Mouse (Mus musculus): ENCODE measurements around the gene Zfp955a.
"Not testable (repeated sequence)": the region's sequence is repeated elsewhere in the genome, so short reads cannot be mapped to it uniquely, and the experiment has no call there.

Gene Zfp955a

GRCm38 (mm10) chr17:33254530-33255318, at the start of gene Zfp955a:
Zfp955a (minus strand) TSS chr17:33255145.
- DNase-seq (ENCODE audit: low read depth, low spot score): not testable (repeated sequence)

DNA sequence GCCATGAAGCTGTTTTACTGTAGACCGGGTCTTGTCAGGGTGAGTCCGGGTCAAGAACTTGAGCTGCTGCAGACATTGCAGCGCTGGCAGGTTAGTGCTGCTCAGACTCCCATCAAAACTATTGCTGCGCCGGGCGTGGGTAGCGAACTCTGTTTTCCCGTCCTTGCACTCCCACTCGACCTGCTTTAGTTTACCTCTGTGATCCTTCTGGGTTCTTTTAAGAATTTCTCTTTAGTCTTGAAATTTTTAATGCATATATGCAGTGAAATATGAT, 34.9 kb upstream of the Zfp955a start:
- not testable (repeated sequence) for DNase-seq (ENCODE audit: low read depth, low spot score)

GRCm38 (mm10) chr17:33289039-33289875, 34.3 kb upstream of the Zfp955a start, which contains the start of gene Zfp955b:
Zfp955b (plus strand) TSS chr17:33289544.
- not testable (repeated sequence) for DNase-seq (ENCODE audit: low read depth, low spot score)

DNA sequence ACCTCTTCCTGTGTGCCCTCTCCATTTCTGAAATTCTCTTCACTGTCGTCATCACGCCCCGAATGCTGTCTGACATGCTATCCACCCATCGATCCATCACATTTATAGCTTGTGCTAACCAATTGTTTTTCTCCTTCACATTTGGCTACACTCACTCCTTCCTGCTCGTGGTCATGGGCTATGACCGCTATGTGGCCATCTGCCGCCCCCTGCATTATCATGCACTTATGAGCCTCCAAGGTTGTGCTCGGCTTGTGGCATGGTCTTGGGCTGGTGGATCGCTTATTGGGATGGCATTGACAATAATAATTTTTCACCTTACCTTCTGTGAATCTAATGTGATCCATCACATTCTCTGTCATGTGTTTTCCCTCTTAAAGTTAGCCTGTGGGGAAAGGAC, 14.0 kb upstream of the Zfp955a start:
- no peak for DNase-seq (ENCODE audit: low read depth, low spot score)

GRCm38 (mm10) chr17:33264376-33264775, 9.4 kb upstream of the Zfp955a start, which contains the start of gene Olfr63:
Olfr63 (plus strand) TSS chr17:33264676.
- no peak for DNase-seq (ENCODE audit: low read depth, low spot score)

- DNase-seq (ENCODE audit: low read depth, low spot score): not testable (repeated sequence)
Observed at GRCm38 (mm10) chr17:33255319-33255657, 343 bp upstream of the Zfp955a start.

- DNase-seq (ENCODE audit: low read depth, low spot score): not testable (repeated sequence)
Observed at GRCm38 (mm10) chr17:33236646-33237045, 18.3 kb downstream of the Zfp955a start.

DNA sequence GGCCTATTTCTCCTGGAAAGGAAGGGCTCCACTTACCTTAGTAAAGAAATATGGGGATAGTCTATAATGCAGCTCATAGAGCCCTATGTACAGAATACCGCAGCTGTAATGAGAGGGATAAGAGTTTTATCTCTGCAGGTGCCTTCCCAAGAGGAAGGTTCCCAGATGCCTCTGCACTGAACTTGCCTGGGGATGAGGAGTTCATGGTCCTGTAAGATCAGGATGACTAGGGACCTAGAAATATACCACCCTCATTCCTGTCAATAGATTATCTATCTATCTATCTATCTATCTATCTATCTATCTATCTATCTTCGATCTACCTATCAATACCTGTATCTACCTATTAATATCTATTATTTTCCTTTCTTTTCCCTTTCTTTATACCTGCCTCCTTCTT, 33.4 kb downstream of the Zfp955a start, which contains the start of gene Olfr1564:
Gene Olfr1564 (minus strand): TSS at position 101 of the 400 bp plus-strand sequence.
- no peak for DNase-seq (ENCODE audit: low read depth, low spot score)

DNA sequence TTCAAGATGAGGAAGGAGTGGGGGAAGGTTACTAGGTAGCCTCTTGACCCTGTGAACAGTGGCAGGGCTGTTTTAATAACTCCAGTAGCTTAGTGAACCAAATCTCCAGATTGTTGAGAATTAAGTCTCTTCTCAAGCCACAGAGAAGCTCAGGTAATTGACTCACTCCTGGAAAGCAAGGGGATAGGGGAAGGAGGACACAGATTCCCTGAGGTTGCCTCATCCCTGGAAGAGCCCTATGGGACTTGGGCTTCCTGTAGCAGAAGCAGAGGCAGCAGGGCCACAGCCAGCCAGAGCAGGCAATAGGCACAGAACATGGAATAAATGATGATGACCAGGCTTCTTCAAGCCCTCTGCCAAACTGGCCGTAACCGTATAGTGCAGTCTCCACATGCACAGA, 63.9 kb downstream of the Zfp955a start, which contains the start of gene Olfr239:
Gene Olfr239 (plus strand): TSS at position 301 of the 400 bp plus-strand sequence.
- not testable (repeated sequence) for DNase-seq (ENCODE audit: low read depth, low spot score)

Data from retina, adult 2 months (tissue).